Mouse (Mus musculus) lung, postnatal 0 days (tissue): Measurements from ENCODE around the gene Olfr826.

ENCODE experiments used
- CTCF ChIP-seq: IDR thresholded peaks from 2 replicates; pipeline ENCODE4 v1.5.1; 2016; ENCODE audit warnings: antibody characterized with exemption, mild to moderate bottlenecking
- EP300 ChIP-seq: IDR thresholded peaks from 2 replicates; pipeline ENCODE4 v1.6.1; 2016; ENCODE audit warnings: antibody characterized with exemption, mild to moderate bottlenecking, control low read depth

- TF ChIP-seq CTCF (no peak), EP300 (no peak)
These were observed 18.8 kb downstream of the Olfr826 start for GRCm38 (mm10) chr10:130165196-130165595.
